Mouse (Mus musculus): Measurements from ENCODE around the gene Bcl9.

Bcl9 gene

GRCm38 (mm10) chr3:97296941-97297552 is 670 bp downstream of the Bcl9 start:
- DNase-seq (ENCODE audit: low spot score in 2 of 2): peak; percentile 41 to 42

GRCm38 (mm10) chr3:97294334-97294733 is 3.4 kb downstream of the Bcl9 start:
- DNase-seq (ENCODE audit: low spot score in 2 of 2): no peak

- no peak for DNase-seq (ENCODE audit: low spot score in 2 of 2)
Observed at GRCm38 (mm10) chr3:97284878-97285277, 12.8 kb downstream of the Bcl9 start.

- DNase-seq (ENCODE audit: low spot score in 2 of 2): no peak
Observed at GRCm38 (mm10) chr3:97284056-97284455, 13.7 kb downstream of the Bcl9 start.

- no peak for DNase-seq (ENCODE audit: low spot score in 2 of 2)
Observed at GRCm38 (mm10) chr3:97281426-97281825, 16.3 kb downstream of the Bcl9 start.

- DNase-seq (ENCODE audit: low spot score in 2 of 2): no peak
Observed at GRCm38 (mm10) chr3:97275708-97276107, 22.0 kb downstream of the Bcl9 start.

GRCm38 (mm10) chr3:97274516-97275230 is 23.0 kb downstream of the Bcl9 start:
- no peak for DNase-seq (ENCODE audit: low spot score in 2 of 2)

- no peak for DNase-seq (ENCODE audit: low spot score in 2 of 2)
Observed at GRCm38 (mm10) chr3:97273876-97274275, 23.8 kb downstream of the Bcl9 start.

GRCm38 (mm10) chr3:97265667-97266415 is 31.9 kb downstream of the Bcl9 start:
- DNase-seq (ENCODE audit: low spot score in 2 of 2): no peak

- no peak for DNase-seq (ENCODE audit: low spot score in 2 of 2)
Observed at GRCm38 (mm10) chr3:97262235-97262634, 35.5 kb downstream of the Bcl9 start.

GRCm38 (mm10) chr3:97255706-97256339 is 41.9 kb downstream of the Bcl9 start:
- no peak for DNase-seq (ENCODE audit: low spot score in 2 of 2)

- no peak for DNase-seq (ENCODE audit: low spot score in 2 of 2)
Observed at GRCm38 (mm10) chr3:97254861-97255465, 42.8 kb downstream of the Bcl9 start.

- no peak for DNase-seq (ENCODE audit: low spot score in 2 of 2)
Observed at GRCm38 (mm10) chr3:97253823-97254600, 43.7 kb downstream of the Bcl9 start.

- no peak for DNase-seq (ENCODE audit: low spot score in 2 of 2)
Observed at GRCm38 (mm10) chr3:97252896-97253295, 44.8 kb downstream of the Bcl9 start.

- DNase-seq (ENCODE audit: low spot score in 2 of 2): peak in 1 of 2 experiments; percentile 31
Observed at GRCm38 (mm10) chr3:97242629-97243167, 55.0 kb downstream of the Bcl9 start.

GRCm38 (mm10) chr3:97241826-97242225 is 55.9 kb downstream of the Bcl9 start:
- no peak for DNase-seq (ENCODE audit: low spot score in 2 of 2)

GRCm38 (mm10) chr3:97239793-97240192 is 57.9 kb downstream of the Bcl9 start:
- no peak for DNase-seq (ENCODE audit: low spot score in 2 of 2)

- no peak for DNase-seq (ENCODE audit: low spot score in 2 of 2)
Observed at GRCm38 (mm10) chr3:97239316-97239715, 58.4 kb downstream of the Bcl9 start.

GRCm38 (mm10) chr3:97238521-97238920 is 59.2 kb downstream of the Bcl9 start:
- no peak for DNase-seq (ENCODE audit: low spot score in 2 of 2)

GRCm38 (mm10) chr3:97237403-97237802 is 60.3 kb downstream of the Bcl9 start:
- DNase-seq (ENCODE audit: low spot score in 2 of 2): no peak

GRCm38 (mm10) chr3:97234797-97235196 is 62.9 kb downstream of the Bcl9 start:
- DNase-seq (ENCODE audit: low spot score in 2 of 2): no peak
